Mouse (Mus musculus): Measurements from ENCODE around the gene Oser1. TPM values are rescaled to one million over a fixed set of nuclear protein-coding genes. Genes with fewer than 3 reads are reported as not detected.
"Not testable (repeated sequence)": the region's sequence is repeated elsewhere in the genome, so short reads cannot be mapped to it uniquely, and the experiment has no call there.

Oser1 gene
- total RNA-seq, 2 experiments from 2014 or later: 19.5 to 21.6 TPM

GRCm38 (mm10) chr2:163412419-163412818, 12.1 kb downstream of the Oser1 start:
- intact Hi-C loops (cut with DNase I): no loop called here
- no peak for DNase-seq (ENCODE audit: extremely low spot score in 1 of 2, low spot score in 2 of 2)

GRCm38 (mm10) chr2:163411840-163412239, 12.7 kb downstream of the Oser1 start:
- DNase-seq (ENCODE audit: extremely low spot score in 1 of 2, low spot score in 2 of 2): no peak
- intact Hi-C loops (cut with DNase I): no loop called here

- intact Hi-C loops (cut with DNase I); DNase-seq (ENCODE audit: extremely low spot score in 1 of 2, low spot score in 2 of 2): not testable (repeated sequence)
These were observed 13.2 kb downstream of the Oser1 start for GRCm38 (mm10) chr2:163411344-163411743.

DNA sequence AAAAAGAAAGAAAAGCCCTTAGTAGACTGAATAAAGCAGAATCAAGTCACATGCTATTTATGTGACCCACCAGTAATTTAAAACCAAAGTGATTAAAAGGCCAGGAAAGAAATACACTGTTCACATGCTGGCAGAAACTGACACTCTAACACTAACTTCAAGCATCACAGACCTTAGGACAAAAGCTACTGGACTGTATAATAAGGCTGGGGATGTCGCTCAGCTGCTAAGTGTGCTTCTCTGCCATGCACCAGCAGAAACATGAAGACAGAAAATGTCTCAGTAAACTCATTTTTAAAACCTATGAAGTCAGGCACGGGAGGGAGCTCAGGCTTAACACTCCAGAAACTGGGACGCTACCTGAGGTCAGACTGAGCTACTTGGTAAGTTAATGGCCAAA, 14.3 kb downstream of the Oser1 start:
- no peak for DNase-seq (ENCODE audit: extremely low spot score in 1 of 2, low spot score in 2 of 2)
- intact Hi-C loops (cut with DNase I): no loop called here

GRCm38 (mm10) chr2:163404037-163404815, 20.3 kb downstream of the Oser1 start:
- intact Hi-C loops (cut with DNase I): loop anchor here (5.0 kb wide), 1 partner anchor 482 kb away; no protein-coding TSS in a partner anchor
- DNase-seq (ENCODE audit: extremely low spot score in 1 of 2, low spot score in 2 of 2): no peak

DNA sequence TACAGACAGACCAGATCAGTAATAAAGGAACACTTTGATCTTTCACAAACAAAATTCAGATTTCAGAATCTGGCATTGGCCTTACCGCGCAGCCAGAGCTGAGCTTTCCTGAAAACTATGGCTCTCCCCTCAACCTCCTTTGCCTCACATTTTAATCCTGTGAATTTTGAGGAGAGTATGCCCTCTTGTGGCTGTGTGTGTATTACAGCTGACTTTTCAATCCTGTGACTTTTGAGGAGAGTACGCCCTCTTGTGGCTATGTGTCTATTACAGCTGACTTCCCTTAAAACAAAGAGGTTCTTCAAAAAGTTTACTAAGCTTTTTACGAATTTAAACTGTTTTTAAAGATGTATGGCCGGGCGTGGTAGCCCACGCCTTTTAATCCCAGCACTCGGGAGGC, 23.3 kb downstream of the Oser1 start:
- peak; percentile 55 to 78 for DNase-seq (ENCODE audit: extremely low spot score in 1 of 2, low spot score in 2 of 2)
- intact Hi-C loops (cut with DNase I): loop anchor here (1.0 to 5.0 kb wide), 2 partner anchors 61 to 479 kb away; no protein-coding TSS in a partner anchor

DNA sequence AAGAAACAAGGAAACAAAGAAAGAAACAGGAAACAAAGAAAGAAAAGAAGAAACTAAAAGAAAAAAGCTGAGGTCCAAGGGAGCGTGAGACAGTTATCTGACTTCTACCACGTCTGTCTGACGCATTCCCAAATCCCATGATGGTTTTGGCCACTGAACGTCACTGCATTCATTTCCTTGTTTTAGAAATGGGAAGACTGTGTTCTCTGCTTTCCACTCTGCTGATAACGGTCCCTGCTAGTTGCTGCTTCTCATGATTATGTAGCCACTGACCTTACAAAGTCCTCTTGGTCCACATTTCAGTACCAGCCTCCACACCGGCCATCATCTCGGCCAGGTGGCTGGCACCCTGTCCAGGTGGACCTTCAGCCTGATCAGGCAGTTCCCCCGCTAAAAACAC, 25.3 kb downstream of the Oser1 start:
- intact Hi-C loops (cut with DNase I): no loop called here
- DNase-seq (ENCODE audit: extremely low spot score in 1 of 2, low spot score in 2 of 2): no peak

GRCm38 (mm10) chr2:163398770-163399169, 25.7 kb downstream of the Oser1 start:
- intact Hi-C loops (cut with DNase I): no loop called here
- no peak for DNase-seq (ENCODE audit: extremely low spot score in 1 of 2, low spot score in 2 of 2)

- intact Hi-C loops (cut with DNase I): no loop called here
These were observed 26.6 kb downstream of the Oser1 start, which contains the start of gene Jph2 for GRCm38 (mm10) chr2:163397905-163398304. Gene Jph2 (minus strand): TSS chr2:163397993.

GRCm38 (mm10) chr2:163397071-163397470, 27.4 kb downstream of the Oser1 start:
- intact Hi-C loops (cut with DNase I): no loop called here
- DNase-seq (ENCODE audit: extremely low spot score in 1 of 2, low spot score in 2 of 2): no peak

More at GRCm38 (mm10) chr2:163397905-163398304, 26.6 kb downstream of the Oser1 start, which contains the start of gene Jph2:
- peak in 1 of 2 experiments; percentile 51 for DNase-seq (ENCODE audit: extremely low spot score in 1 of 2, low spot score in 2 of 2)

- intact Hi-C loops (cut with DNase I): no loop called here
- no peak for DNase-seq (ENCODE audit: extremely low spot score in 1 of 2, low spot score in 2 of 2)
These were observed 29.5 kb downstream of the Oser1 start for GRCm38 (mm10) chr2:163394977-163395376.

DNA sequence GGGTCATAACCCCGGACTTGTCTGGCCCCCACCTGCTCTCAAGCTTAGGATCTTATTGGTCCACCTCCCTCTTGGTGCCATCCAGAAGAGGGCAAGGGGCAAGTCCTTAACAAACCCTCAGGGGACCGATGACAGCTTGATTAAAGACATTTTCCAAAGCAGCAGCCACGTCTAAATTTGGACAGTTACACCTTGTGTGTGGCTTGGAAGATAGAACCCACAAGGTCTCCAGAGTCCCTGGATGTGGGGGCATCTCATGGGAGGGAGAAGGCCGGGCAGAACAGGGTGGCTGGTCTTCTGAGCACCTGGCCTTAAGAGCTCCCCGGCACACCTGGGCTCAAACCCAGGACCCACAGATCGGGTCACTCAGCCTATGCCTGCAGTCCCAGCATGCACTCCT, 30.5 kb downstream of the Oser1 start:
- intact Hi-C loops (cut with DNase I): no loop called here
- DNase-seq (ENCODE audit: extremely low spot score in 1 of 2, low spot score in 2 of 2): no peak

DNA sequence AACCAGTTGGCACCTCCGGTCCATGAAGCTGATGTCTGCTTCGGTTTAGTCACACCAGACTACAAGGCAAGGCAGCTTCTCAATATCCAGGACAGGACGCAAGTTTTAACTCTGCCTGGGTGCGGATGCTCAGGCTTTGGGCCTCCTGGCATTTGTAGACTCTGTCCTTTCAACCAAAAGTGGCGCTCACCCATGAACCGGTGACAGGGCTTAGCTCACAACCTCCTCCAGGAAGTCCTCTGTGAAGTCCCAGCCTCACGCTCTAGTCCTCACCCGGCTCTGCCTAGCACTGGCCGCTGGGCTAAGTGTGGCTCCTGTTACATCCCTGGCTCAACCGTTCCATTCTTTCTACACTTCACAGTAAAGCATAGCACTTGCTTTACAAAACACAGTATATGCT, 31.3 kb downstream of the Oser1 start:
- intact Hi-C loops (cut with DNase I): no loop called here
- DNase-seq (ENCODE audit: extremely low spot score in 1 of 2, low spot score in 2 of 2): no peak

DNA sequence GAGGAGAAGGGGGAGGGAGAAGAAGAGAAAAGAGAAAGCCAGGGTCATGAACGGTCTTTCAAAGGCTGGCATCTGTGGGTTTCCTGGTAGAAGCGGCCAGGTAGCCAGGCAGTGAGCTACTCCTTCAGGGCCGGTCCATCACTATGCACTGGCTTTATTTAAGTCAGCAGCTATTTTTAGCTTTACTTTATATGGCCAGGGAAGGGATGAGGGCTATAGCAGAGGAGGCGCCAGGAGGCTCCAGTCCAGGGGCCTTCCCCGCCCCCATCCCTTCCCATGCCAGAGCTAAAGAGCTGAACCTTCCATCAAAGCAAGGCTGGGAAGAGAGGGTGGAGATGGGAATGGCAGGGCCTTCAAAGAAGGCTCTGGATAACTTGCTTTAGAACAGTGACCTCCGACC, 32.1 kb downstream of the Oser1 start:
- DNase-seq (ENCODE audit: extremely low spot score in 1 of 2, low spot score in 2 of 2): no peak
- intact Hi-C loops (cut with DNase I): no loop called here

DNA sequence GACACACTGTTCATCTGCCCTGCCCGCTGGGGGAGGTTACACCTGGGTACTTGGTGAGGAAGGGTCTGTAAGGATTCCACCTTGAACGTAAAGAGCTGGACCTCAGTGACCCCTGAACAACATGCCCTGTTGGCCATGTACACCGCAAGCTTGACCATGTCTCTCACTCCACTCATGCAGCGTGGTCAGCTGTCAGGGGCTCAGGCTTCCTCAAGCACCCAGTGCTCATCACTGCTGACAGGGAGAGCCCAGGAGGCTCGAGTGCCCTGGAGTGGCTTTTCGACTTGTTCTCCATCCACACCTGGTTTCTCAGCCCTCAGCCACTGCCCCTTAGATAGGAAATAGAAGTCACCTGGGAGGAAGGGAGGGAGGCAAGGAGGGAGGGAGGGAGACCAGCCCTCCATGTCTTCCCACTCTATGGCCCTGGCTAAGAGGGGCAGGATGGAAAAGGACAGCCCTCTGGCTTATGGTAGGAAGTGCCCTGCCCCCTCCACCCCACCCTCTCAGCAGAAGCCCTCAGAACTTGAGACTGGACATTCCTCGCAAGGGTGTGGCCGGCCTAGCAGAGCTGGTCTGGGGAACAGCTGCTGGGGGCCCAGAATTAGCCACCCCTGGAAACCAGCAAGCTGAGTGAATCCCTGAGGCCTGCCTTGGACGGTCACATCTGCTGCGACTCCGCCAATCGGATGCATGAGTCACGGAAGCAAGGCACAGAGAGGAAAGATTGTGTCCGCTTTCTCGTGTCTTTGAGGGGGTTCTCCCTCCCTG, 37.9 kb downstream of the Oser1 start:
- DNase-seq (ENCODE audit: extremely low spot score in 1 of 2, low spot score in 2 of 2): peak in 1 of 2 experiments; percentile 35
- intact Hi-C loops (cut with DNase I): no loop called here

- intact Hi-C loops (cut with DNase I): no loop called here
- DNase-seq (ENCODE audit: extremely low spot score in 1 of 2, low spot score in 2 of 2): no peak
These were observed 39.4 kb downstream of the Oser1 start for GRCm38 (mm10) chr2:163385126-163385525.

DNA sequence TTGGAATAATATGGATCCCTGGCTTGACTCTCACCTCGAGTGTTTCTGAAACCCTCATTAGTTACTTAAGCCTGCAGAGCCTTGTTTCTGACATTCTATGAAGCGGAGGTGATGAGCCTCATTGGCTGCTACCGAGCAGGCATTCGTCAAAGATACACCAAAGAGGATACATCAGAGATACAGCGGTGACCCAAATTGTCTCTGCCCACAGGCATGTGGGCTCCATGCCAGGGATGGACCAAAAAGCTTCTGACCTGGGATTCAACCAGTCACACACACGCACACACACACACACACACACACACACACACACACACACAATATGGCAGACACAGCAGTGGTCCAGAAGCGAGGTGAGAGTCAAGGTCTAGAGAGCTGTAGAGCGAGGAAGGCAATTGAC, 43.3 kb downstream of the Oser1 start:
- no peak for DNase-seq (ENCODE audit: extremely low spot score in 1 of 2, low spot score in 2 of 2)
- intact Hi-C loops (cut with DNase I): no loop called here

GRCm38 (mm10) chr2:163379366-163379765, 45.1 kb downstream of the Oser1 start:
- intact Hi-C loops (cut with DNase I): no loop called here
- DNase-seq (ENCODE audit: extremely low spot score in 1 of 2, low spot score in 2 of 2): no peak

DNA sequence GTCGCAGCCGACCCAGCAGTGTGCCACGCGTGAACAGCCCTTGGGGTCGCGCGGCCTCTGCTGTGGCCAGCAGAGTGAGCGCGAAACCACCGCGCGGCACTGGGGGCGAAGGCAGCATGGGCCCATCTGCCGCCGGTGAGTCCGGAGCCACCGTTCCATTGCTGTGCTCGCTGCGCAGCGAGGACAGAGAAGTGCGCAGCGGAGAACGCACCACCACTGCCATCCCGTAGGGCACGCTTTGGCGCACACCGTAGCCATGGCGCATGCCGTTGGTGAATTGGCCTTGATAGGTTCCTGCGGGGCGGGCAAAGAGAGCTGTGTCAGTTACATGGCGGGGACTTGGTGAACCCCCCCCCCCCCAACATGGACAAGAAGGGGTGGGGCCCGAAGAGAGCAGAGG, 48.4 kb downstream of the Oser1 start:
- no peak for DNase-seq (ENCODE audit: extremely low spot score in 1 of 2, low spot score in 2 of 2)
- intact Hi-C loops (cut with DNase I): no loop called here

DNA sequence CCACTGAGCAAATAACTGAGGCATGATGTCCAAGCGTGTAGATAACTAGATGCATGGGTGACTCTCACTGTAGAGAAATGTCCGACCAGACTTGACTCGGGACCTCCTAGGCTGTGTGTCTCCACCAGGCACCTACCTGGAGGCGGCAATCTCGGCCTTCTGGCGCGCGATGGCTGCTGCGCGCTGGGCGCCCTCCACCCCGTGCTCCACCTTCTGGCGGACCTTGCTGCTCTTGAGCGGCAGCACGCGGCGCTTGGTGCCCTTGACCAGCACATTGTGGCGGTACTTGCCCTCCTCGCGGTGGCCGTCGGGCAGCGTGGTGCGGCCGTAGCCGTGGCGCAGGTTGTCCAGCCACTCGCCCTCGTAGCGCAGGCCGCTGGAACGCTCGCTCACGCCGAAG, 49.0 kb downstream of the Oser1 start:
- intact Hi-C loops (cut with DNase I): no loop called here
- no peak for DNase-seq (ENCODE audit: extremely low spot score in 1 of 2, low spot score in 2 of 2)

All from left cerebral cortex, postnatal 10 days (tissue).